Mouse (Mus musculus) midbrain, embryonic 14.5 days (tissue): Measurements from ENCODE around the gene Nipal3. TPM values are rescaled to one million over a fixed set of nuclear protein-coding genes. Genes with fewer than 3 reads are reported as not detected.
A peak's percentile ranks its signal among the peaks of the same experiment; 100 is the strongest.

ENCODE experiments used
- ATAC-seq: fragments of 200-750 bp; cut with Nextera tagmentation; 2 replicates; pipeline ENCODE4 v1.8.0; 2017; ENCODE audit warnings: moderate number of reproducible peaks, moderate library complexity; ENCODE audit not compliant: low FRiP score, low TSS enrichment
- DNase-seq: peaks from one replicate; pipeline ENCODE4 v3.0.0-alpha.2; 2015
- H3K27ac ChIP-seq: fragments of 300-500 bp; sonication (generic); replicated peaks from 2 replicates; pipeline ENCODE4 v1.5.1; 2014; ENCODE audit warnings: mild to moderate bottlenecking, low read depth, low read length, moderate library complexity
- H3K27me3 ChIP-seq: fragments of 300-500 bp; sonication (generic); 2 replicates; pipeline ENCODE4 v1.6.1; 2014; ENCODE audit warnings: low read length, control low read depth, mixed read lengths; ENCODE audit not compliant: control insufficient read depth, insufficient read depth
- H3K36me3 ChIP-seq: fragments of 300-500 bp; sonication (generic); 2 replicates; pipeline ENCODE4 v1.6.1; 2014; ENCODE audit warnings: low read length, control low read depth; ENCODE audit not compliant: control insufficient read depth, insufficient read depth
- H3K4me1 ChIP-seq: fragments of 300-500 bp; sonication (generic); 2 replicates; pipeline ENCODE4 v1.6.1; 2014; ENCODE audit warnings: mild to moderate bottlenecking, antibody characterized with exemption, low read length, control low read depth; ENCODE audit not compliant: control insufficient read depth, insufficient read depth
- H3K4me2 ChIP-seq: fragments of 300-500 bp; sonication (generic); 2 replicates; pipeline ENCODE4 v1.6.1; 2014; ENCODE audit warnings: mild to moderate bottlenecking, low read length, moderate library complexity
- H3K4me3 ChIP-seq: fragments of 300-500 bp; sonication (generic); replicated peaks from 2 replicates; pipeline ENCODE4 v1.5.1; 2014; ENCODE audit warnings: low read depth, low read length
- H3K9ac ChIP-seq: fragments of 300-500 bp; sonication (generic); replicated peaks from 2 replicates; pipeline ENCODE4 v1.6.1; 2014; ENCODE audit warnings: mild to moderate bottlenecking, low read length, moderate library complexity
- H3K9me3 ChIP-seq: fragments of 300-500 bp; sonication (generic); 2 replicates; pipeline ENCODE4 v1.6.1; 2016; ENCODE audit warnings: low read length, control low read depth, mixed read lengths; ENCODE audit not compliant: control insufficient read depth
- WGBS: fragments of 180-500 bp; shearing (Covaris S2); extraction: QIAGEN DNeasy Blood & Tissue Kit; methylation state at CpG from one replicate; pipeline ENCODE4 v1.1.7; 2014; 5-methylcytosine and 5-hydroxymethylcytosine counted together
- polyA plus RNA-seq: library from polyadenylated mRNA; unstranded; fragments of >200 nt; fragmentation: Nextera tagmentation; extraction: Ambion mirVana; gene quantifications from 2 replicates; pipeline ENCODE4 v1.2.1, GENCODE M21; 2014

Gene Nipal3
- polyA plus RNA-seq, 1 experiment from 2014 or later: 7.7 TPM

DNA sequence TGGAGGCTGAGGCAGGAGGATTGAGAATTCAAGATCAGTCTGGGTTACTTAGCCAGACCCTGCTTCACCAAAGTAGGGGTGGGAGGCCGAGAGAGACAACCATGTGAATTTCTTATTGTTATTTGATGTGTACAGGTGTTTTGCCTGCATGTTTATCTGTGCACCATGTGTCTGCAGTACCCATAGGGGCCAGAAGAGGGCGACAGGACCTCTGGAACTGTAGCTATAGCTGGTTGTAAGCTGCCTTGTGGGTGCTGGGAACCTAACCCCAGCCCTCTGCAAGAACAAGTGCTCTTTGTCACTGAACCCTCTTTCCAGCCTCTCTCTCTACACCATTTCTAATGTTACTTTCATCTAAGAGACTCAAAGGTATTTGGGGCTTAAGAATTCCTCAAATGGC lies 35.4 kb upstream of the Nipal3 start:
- no peak for ATAC-seq
- Histone ChIP-seq H3K4me2 (no peak overlapping the region), H3K4me1 (peaks cover 13% of the 10 kb centered on the region), H3K27me3 (no peaks in the 10 kb centered on the region), H3K27ac (no peak overlapping the region), H3K4me3 (no peak overlapping the region), H3K9ac (no peak overlapping the region), H3K36me3 (no peaks in the 10 kb centered on the region), H3K9me3 (no peaks in the 10 kb centered on the region; the same call in 1 of the 2 replicates)
- no peak for DNase-seq
- 65% methylated on average over 2 of the region's 2 CpGs for WGBS

DNA sequence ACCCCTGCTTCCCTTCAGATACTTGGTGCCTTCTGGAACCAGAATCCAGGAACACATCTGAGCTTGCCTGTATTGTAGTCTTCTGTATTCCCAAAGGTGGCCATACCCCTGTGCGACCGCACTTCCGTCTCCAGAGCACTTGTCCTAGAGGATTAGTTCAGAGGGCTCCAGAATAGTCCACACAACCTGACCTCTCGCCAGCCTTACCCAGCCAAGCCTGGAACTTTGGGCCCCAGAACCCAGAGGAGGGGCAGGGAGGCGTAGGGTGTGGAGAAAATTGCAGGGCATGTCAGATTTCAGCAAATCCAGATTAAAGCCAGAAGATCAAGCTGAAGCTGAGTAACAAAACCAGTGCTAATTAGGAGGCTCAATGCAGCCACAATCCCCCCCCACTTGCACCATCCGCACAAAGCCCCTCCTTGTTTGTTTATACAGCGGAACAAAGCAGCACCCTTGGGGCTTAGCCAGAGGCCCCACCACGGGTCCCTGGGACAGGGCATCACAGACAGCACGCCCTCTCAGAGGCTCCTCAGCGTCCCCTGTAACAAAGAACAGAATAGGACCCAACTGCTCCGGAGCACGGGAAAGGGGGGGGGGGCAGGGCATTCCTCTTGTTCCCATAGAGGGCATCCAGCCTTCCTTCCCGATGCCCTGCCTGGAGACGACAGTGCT lies 31.3 kb upstream of the Nipal3 start:
- Histone ChIP-seq H3K36me3 (no peaks in the 10 kb centered on the region), H3K4me1 (peaks cover 26% of the 10 kb centered on the region), H3K27me3 (no peaks in the 10 kb centered on the region), H3K4me3 (no peak overlapping the region), H3K9me3 (no peaks in the 10 kb centered on the region; the same call in 1 of the 2 replicates), H3K4me2 (peak overlapping the region; percentile 14), H3K27ac (peak overlapping the region; percentile 3), H3K9ac (no peak overlapping the region)
- DNase-seq (peak; percentile 79), ATAC-seq (peak; percentile 76; the same call in 1 of the 2 replicates)
- WGBS: 8% methylated on average over 14 of the region's 14 CpGs

DNA sequence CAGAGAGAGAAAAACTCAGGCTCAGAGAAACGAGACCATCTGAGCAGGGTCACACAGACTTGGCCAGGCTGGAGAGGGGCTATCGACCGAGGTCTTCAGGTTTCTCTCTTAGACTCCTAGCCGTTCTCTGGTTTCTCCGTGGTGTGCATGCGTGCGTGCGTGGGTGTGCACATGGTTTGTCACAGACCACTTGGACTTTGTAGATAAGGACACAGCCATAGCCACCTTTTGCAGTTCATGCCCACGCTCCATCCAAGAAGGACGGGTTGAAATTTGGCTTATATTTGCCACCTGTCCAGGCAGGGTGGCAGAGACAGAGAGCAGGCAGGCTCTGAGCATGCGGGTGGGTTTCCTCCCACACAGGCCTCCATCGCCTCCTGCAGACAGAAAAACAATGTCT lies 30.2 kb upstream of the Nipal3 start:
- Histone ChIP-seq H3K36me3 (no peaks in the 10 kb centered on the region), H3K9me3 (no peaks in the 10 kb centered on the region), H3K27ac (no peak overlapping the region; the same call in 1 of the 2 replicates), H3K4me1 (peaks cover 26% of the 10 kb centered on the region), H3K4me2 (no peak overlapping the region), H3K9ac (no peak overlapping the region), H3K27me3 (no peaks in the 10 kb centered on the region), H3K4me3 (no peak overlapping the region)
- 53% methylated on average over 12 of the region's 12 CpGs for WGBS
- no peak for DNase-seq
- ATAC-seq: no peak

DNA sequence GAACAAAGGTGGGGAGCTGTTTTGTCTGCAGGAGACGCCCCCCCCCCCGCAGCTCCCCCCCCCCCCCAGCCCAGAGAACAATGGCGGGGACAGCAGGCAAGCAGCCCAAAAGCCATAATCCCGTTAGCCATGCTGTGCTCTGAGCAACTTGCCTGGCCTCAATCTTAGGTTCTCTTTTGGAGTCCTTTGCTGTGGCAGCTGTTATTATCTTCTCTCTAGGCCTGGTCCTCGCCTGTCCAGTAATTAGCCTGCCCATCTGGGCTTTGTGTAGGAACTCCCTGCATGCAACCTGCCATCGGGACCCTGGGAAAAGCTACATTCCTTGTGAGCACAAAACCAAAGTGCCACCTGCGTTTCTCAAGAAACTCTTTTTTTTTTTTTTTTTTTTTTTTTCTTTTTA lies 29.1 kb upstream of the Nipal3 start:
- peaks cover 26% of the 10 kb centered on the region for H3K4me1 ChIP-seq
- no peaks in the 10 kb centered on the region for H3K27me3 ChIP-seq
- H3K36me3 ChIP-seq: no peaks in the 10 kb centered on the region
- H3K9ac ChIP-seq: no peak overlapping the region
- H3K4me2 ChIP-seq: no peak overlapping the region
- under 1% methylated on average over 7 of the region's 7 CpGs for whole genome bisulfite sequencing
- ATAC-seq (peak; percentile 68; the same call in 1 of the 2 replicates), DNase-seq (peak; percentile 72)
- H3K27ac ChIP-seq: no peak overlapping the region; the same call in 1 of the 2 replicates
- H3K4me3 ChIP-seq: no peak overlapping the region
- H3K9me3 ChIP-seq: no peaks in the 10 kb centered on the region

DNA sequence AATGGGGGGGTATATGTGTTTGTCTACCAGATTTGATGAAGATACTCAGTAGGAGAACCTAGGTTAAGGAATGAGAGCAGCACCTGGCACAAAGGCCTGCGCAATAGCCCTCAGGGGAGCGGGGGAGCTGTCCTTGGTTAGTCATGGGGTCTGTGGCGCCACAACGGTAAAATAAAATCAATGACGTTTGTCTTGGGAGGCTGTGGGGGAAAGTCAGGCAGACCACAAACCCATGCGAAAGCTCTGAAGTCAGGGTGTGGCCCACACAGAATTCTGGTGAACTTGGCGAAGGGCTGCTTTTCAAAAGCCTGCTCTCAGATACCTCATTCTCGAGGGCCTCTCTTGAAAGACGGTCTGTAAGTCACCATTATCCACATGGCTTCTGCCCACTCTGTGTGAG lies 25.6 kb upstream of the Nipal3 start:
- no peaks in the 10 kb centered on the region for H3K9me3 ChIP-seq
- no peak overlapping the region for H3K4me3 ChIP-seq
- H3K4me2 ChIP-seq: no peak overlapping the region
- no peak overlapping the region for H3K9ac ChIP-seq
- no peak overlapping the region for H3K27ac ChIP-seq
- H3K4me1 ChIP-seq: peaks cover 15% of the 10 kb centered on the region
- H3K27me3 ChIP-seq: no peaks in the 10 kb centered on the region
- 80% methylated on average over 9 of the region's 9 CpGs for WGBS
- ATAC-seq (no peak), DNase-seq (no peak)
- H3K36me3 ChIP-seq: no peaks in the 10 kb centered on the region

DNA sequence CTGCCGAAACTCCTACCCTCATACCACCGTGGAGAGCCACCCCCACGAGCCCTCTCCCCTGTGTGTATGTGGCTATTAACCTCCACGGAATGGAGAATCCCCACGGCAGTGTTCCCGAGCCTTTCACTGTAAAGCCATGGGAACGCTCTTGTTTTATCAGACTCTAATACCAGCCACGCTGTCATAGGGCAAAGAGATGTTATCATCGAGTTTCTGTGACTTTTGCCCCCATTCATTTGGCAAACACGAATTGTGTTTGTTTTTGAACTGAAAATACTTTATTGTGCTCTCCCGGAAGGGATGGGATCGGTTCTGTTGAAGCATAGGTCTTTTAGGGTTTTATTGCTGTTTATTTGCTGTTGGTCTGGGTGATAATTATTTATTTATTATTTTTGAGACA lies 23.3 kb upstream of the Nipal3 start:
- Histone ChIP-seq H3K4me3 (no peak overlapping the region), H3K27ac (no peak overlapping the region), H3K36me3 (no peaks in the 10 kb centered on the region), H3K4me2 (no peak overlapping the region), H3K27me3 (no peaks in the 10 kb centered on the region), H3K9ac (no peak overlapping the region), H3K4me1 (no peaks in the 10 kb centered on the region), H3K9me3 (no peaks in the 10 kb centered on the region)
- ATAC-seq (no peak), DNase-seq (no peak)
- WGBS: 85% methylated on average over 12 of the region's 12 CpGs

DNA sequence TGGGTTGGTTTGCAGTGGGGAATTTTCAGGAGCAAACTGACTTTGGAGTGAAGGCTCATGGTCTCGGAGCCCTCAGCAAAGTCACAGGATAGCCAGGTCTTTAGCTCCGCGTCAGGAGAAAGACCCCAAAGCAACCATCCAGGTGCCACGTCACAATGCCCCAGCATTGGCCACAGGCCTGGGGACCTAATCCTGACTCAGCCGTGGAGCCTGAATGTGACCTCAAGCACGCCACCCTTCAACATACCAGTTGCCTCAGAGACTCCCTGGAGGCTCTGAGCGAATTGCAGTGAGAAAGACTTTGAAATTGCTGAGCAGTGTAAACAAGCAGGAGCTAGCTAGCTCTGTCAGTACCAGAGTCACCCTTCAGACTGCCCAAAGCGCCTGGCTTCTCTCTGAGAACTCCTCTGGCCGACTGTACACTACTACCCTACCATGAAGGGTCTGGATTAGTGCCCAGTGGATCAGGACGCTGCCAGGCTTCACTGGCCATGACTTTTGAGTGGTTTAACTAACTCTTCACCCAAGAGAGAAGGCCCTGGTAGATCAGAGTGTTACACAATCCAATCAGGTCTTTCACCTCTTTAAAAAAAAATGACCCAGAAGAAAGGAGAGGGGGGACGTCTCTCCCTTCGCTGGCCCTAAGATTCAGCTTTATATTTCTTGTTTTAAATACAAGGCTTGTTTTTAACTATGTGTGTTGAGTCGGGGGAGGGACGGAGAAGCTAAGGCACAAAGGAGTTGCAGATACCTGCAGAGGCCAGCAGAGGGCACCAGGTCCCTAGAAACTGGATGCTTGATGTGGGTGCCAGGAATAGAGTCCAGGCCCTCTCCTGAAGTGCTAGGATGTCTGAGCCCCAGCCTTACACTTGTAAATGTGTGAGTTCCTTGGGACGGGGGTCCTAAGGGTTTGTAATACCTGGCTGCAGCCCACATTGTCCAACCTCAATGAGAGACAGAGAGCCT lies 21.8 kb upstream of the Nipal3 start:
- Histone ChIP-seq H3K9me3 (no peaks in the 10 kb centered on the region), H3K4me2 (no peak overlapping the region), H3K36me3 (no peaks in the 10 kb centered on the region), H3K27ac (no peak overlapping the region), H3K4me1 (no peaks in the 10 kb centered on the region), H3K4me3 (no peak overlapping the region), H3K9ac (no peak overlapping the region), H3K27me3 (no peaks in the 10 kb centered on the region)
- 54% methylated on average over 15 of the region's 15 CpGs for WGBS
- DNase-seq: peak; percentile 56
- no peak for ATAC-seq

DNA sequence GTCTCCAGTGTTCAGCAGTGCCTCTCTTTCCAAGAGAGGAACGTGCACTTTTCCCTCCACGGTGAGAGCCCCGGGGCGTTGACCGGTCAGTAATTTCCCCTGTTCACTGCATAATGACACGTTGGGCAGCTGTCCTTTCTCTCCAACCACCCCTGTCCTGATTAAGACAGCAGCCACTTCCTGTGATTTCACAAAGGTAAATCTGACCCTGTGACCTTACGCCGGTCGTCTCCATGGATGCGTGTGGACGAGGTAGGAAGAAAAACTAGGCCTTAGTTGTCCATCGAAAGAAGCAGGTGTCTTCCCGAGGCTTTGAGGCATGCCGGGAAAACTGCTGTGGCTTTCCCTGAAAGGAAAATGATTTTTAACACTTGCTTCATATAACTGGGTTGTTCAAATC lies 20.1 kb upstream of the Nipal3 start:
- H3K4me1 ChIP-seq: no peaks in the 10 kb centered on the region
- no peaks in the 10 kb centered on the region for H3K27me3 ChIP-seq
- DNase-seq (no peak), ATAC-seq (no peak)
- no peak overlapping the region for H3K9ac ChIP-seq
- no peaks in the 10 kb centered on the region for H3K9me3 ChIP-seq
- no peaks in the 10 kb centered on the region for H3K36me3 ChIP-seq
- 67% methylated on average over 14 of the region's 14 CpGs for WGBS
- no peak overlapping the region for H3K4me3 ChIP-seq
- H3K4me2 ChIP-seq: no peak overlapping the region
- H3K27ac ChIP-seq: no peak overlapping the region
